Mouse (Mus musculus): ENCODE measurements around the gene Olfr1356.
"Not testable (repeated sequence)": the region's sequence is repeated elsewhere in the genome, so short reads cannot be mapped to it uniquely, and the experiment has no call there.

Olfr1356 gene

GRCm38 (mm10) chr10:78852066-78852465, at the start of gene Olfr1356:
Gene Olfr1356, minus strand, starts transcription at chr10:78852166.
- POLR2A ChIA-PET, result no interaction called here
- CTCF ChIA-PET, result no interaction called here

DNA sequence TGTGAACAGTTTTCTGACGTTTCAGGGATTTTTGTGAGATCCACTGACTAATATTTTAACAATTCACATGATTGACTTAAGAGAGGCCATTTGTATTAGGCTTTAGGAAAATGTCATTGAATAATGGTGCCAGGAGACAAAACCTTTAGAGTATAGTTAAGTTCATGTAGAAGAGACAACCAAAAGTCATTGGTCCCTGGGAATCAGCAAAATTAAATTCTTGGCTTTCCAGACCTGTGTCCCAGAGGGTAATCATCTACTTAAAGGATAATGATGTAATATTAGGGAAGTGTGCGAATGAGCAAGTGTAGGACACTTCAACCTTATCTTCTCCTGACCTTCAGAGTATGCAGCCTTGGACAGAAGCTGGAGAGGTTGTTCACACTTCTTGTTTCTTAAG, 23.3 kb upstream of the Olfr1356 start, which contains the start of gene Olfr1355:
TSS of gene Olfr1355 (plus strand) at position 301 of the 400 bp plus-strand sequence.
- CTCF ChIA-PET, result no interaction called here
- POLR2A ChIA-PET, result no interaction called here

GRCm38 (mm10) chr10:78840456-78840855, 11.5 kb downstream of the Olfr1356 start:
- CTCF ChIA-PET, result not testable (repeated sequence)

DNA sequence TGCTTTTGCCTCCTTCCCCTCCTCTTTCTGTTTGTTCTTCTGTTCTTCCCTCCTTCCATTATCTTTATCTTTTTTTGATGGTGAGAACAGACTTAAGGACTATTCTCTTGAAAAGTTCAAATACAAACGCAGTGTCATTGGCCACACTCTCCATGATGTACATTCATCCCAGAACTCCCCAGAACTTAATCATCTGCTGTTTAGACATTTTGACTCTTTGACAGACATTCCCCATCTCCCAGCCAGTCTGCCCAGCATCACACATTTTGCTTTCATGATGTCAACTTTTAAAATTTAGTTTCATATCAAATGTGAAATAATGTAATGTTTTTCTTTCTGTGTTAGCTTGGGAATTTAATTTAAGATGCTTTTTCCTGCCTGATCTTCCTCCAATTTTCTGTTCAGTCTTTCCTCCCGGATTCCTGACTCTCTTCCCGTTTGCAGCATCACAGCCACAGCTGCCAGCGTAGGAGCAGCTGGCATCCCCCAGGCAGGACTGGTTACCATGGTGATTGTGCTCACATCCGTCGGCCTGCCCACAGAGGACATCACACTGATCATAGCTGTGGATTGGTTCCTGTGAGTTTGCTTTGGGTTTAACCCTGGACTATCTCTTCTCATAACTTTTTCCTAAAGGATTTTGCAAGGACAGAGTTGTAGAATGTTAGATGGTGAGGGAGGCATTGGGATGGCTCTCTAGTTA, 39.5 kb downstream of the Olfr1356 start:
- ChIA-PET POLR2A (no interaction called here), CTCF (interaction anchor here in 1 of 4 experiments (0.6 kb wide), 1 partner anchor 275 kb away, joined by 3 read pairs; no protein-coding TSS in a partner anchor)

More at GRCm38 (mm10) chr10:78840456-78840855, 11.5 kb downstream of the Olfr1356 start:
- POLR2A ChIA-PET, result not testable (repeated sequence)

- ChIA-PET POLR2A (interaction anchor here in 1 of 4 experiments (1.6 kb wide), 1 partner anchor 9 kb away, joined by 4 read pairs; no protein-coding TSS in a partner anchor), CTCF (interaction anchor here in 1 of 4 experiments (0.6 to 1.0 kb wide), 2 partner anchors 44 to 84 kb away, joined by 3 to 5 read pairs; no protein-coding TSS in a partner anchor)
Observed at GRCm38 (mm10) chr10:78801449-78801848, 50.5 kb downstream of the Olfr1356 start.

Data from embryonic stem cell, embryonic (primary cell).